Mouse (Mus musculus) frontal cortex, postnatal 36 days (tissue): ENCODE results near the gene Lhx6.

Experiments used
- DNase-seq, 2 experiments: peaks; one replicate each; pipeline ENCODE4 v3.0.0; 2022; ENCODE audit warnings: low spot score in 2 of 2

Gene Lhx6

DNA sequence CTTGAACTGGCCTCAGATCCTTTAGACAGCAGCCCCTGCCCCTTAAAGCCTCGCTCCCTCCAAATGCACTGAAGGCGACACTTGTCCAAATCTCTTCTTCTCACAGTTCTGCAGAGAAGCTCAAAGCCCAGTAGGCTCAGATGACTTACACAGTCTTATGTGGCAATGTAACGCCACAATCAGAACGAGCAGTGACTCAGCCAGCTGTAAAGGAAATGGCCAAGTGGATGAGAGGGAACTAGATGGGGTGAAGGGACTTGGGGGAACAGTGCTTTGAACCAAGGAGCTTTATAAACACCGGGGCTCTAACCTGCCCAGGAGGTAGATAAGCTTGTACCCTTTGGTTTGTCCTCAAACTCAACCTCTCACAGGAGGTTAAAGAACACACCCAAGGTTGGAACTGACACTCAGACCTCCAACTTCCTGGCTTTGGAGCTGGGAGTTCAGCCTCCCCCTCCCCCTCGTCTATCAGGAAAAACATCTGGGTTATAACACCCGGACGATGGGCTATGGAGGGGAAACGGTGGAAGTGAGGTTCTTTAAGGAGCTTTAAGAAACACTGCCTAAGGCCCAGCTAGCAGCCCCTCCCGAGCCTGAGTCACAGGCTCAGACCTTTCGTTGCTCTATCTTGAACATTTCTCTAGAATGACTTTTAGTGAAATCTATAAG is 69.7 kb downstream of the Lhx6 start:
- DNase-seq = no peak

DNA sequence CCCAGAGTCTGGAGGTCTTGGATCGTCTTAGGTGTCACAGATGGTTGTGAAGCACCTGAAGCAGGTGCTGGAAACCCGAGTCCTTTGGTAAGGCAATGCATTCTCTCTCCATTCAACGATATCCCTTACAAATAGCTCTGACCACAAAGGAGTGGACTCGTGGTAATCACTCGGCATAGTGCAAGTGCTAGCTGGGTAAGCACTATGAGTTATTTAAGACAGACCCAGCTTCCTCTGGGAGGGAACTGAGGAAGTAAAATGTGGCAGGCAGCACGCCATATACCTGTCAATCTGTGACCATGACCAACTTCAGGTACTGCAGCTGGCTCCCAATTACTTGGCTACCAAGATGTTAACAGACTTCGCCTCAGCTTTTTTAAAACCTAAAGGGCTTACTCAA is 70.3 kb downstream of the Lhx6 start:
- DNase-seq = no peak

- DNase-seq = no peak
Observed at GRCm38 (mm10) chr2:36033966-36034365, 71.2 kb downstream of the Lhx6 start.

DNA sequence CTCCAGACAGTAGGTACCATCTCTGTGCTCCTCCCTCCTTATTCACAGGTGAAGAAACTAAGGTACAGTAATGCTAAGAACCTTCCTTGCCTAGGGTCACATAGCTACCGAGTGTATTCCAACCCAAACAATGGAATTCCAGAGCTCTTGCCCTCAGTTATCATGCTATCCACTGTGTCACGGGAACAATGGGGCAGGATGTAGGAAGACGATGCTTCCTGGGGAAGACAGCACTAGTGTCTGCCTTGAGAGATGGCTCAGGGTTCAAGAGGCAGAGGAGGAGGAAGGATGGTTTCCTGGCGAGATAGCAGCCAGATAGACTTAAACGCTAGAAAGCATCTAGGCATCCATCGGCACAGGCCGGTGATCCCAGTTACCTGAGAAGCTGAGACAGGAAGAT is 72.3 kb downstream of the Lhx6 start:
- DNase-seq = no peak
